In the genomic region with DNA sequence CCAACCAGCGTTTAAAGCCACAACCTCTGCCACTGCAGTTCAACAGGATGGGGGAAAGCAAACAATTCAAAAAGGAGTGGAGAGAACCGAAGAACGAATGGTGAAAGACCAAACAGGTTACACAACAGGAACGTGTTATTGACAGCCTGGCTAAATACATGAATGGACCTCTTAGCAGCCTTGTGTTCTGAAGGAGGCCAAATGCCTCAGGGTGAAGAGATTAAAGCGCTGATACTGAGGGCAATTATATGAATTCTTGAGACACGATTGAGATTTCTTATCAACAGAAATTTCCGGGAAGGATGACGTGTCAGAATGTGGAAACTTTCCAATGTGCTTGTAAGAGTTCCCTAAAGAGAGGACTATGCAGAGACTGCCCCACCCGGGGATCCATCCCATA, we compare ENCODE assay signal across 17 mouse cellular contexts.
DNase-seq lines count a peak whose midpoint lies in the region; ATAC-seq and TF ChIP-seq lines count a peak whose summit lies in the region.
"Had no signal": no experiment of that assay in that cellular context is flagged by ENCODE, and none has a peak within 500 bp of the region (broad histone marks: within the 10 kb centered on the region; RNA-seq: fewer than 3 reads in every experiment).

No protein-coding gene starts in this region.

- 76% methylated on average over 9 of the region's 9 CpGs for WGBS in kidney, embryonic 14.5 days
- WGBS in liver, postnatal 0 days (ENCODE audit: insufficient replicate concordance) = 53% methylated on average over 9 of the region's 9 CpGs

- no peaks in the 10 kb centered on the region for H3K36me3 ChIP-seq in kidney, embryonic 14.5 days (ENCODE audit: control insufficient read depth, insufficient read depth, low read length)
- no peaks in the 10 kb centered on the region for H3K36me3 ChIP-seq in liver, postnatal 0 days (replicated peaks; ENCODE audit: insufficient read depth, low read length)
- H3K36me3 ChIP-seq: heart, embryonic 15.5 days; limb, embryonic 13.5 days had no signal

- H3K27ac ChIP-seq in kidney, embryonic 14.5 days (ENCODE audit: low read depth, low read length) = no peak overlapping the region
- no peak overlapping the region for H3K27ac ChIP-seq in liver, postnatal 0 days (ENCODE audit: low read depth)
- H3K27ac ChIP-seq: heart, embryonic 15.5 days; limb, embryonic 13.5 days had no signal

- H3K4me2 ChIP-seq in kidney, embryonic 14.5 days (replicated peaks; ENCODE audit: low read depth, low read length) = no peak overlapping the region
- 0 out of 2 replicates have a peak overlapping the region, but pooled peaks have one; percentile 23 for H3K4me2 ChIP-seq in liver, postnatal 0 days (ENCODE audit: low read depth, low read length)
- H3K4me2 ChIP-seq: heart, embryonic 15.5 days; limb, embryonic 13.5 days had no signal

- TF ChIP-seq EP300 in liver, postnatal 0 days (IDR thresholded peaks at IDR 0.05; ENCODE audit: low read depth) = no peak

- no peak overlapping the region for H3K9ac ChIP-seq in kidney, embryonic 14.5 days (ENCODE audit: low read depth, low read length)
- H3K9ac ChIP-seq in liver, postnatal 0 days (replicated peaks) = no peak overlapping the region
- H3K9ac ChIP-seq: forebrain, postnatal 0 days; heart, embryonic 15.5 days; limb, embryonic 13.5 days had no signal

- H3K4me3 ChIP-seq in kidney, embryonic 14.5 days (ENCODE audit: low read length) = no peak overlapping the region
- no peak overlapping the region for H3K4me3 ChIP-seq in liver, postnatal 0 days (ENCODE audit: low read depth, low read length)
- H3K4me3 ChIP-seq: heart, embryonic 15.5 days; limb, embryonic 13.5 days had no signal

- H3K9me3 ChIP-seq in kidney, embryonic 14.5 days (ENCODE audit: control insufficient read depth, low read length) = no peaks in the 10 kb centered on the region
- H3K9me3 ChIP-seq in liver, postnatal 0 days (ENCODE audit: low read length) = no peaks in the 10 kb centered on the region
- H3K9me3 ChIP-seq: heart, embryonic 15.5 days; limb, embryonic 13.5 days had no signal

- H3K4me1 ChIP-seq in kidney, embryonic 14.5 days (ENCODE audit: control insufficient read depth, insufficient read depth, low read length) = no peaks in the 10 kb centered on the region
- no peaks in the 10 kb centered on the region for H3K4me1 ChIP-seq in liver, postnatal 0 days (ENCODE audit: insufficient read depth)
- H3K4me1 ChIP-seq: heart, embryonic 15.5 days had no signal

- TF ChIP-seq CTCF in liver, postnatal 0 days (IDR thresholded peaks at IDR 0.05; ENCODE audit: low read depth) = no peak

- DNase-seq in kidney, adult 8-10 months = peak; percentile 7 to 23
- DNase-seq in 416B (ENCODE audit: low read depth) = peak; percentile 18
- DNase-seq in liver, postnatal 0 days = peak; percentile 21
- peak; percentile 67 for DNase-seq in lung, postnatal 14 days
- no peak for DNase-seq in right cerebral cortex, postnatal 25 days
- no peak for DNase-seq in urinary bladder, adult 2 months (ENCODE audit: low spot score)
- DNase-seq in layer of hippocampus, adult 8-10 months (ENCODE audit: low spot score in 2 of 2) = no peak
- DNase-seq: adrenal gland, postnatal 36 days; B cell, adult 2 months; cerebellum, adult 9-10 months; forebrain, postnatal 0 days; heart, adult 11 months; thymus, adult 2 months had no signal

- ATAC-seq in kidney, embryonic 14.5 days (ENCODE audit: low FRiP score, low TSS enrichment) = no peak
- peak; percentile 89 for ATAC-seq in liver, postnatal 0 days
- ATAC-seq: activated CD4-positive, CD25-positive, alpha-beta regulatory T cell, adult 4 months; forebrain, postnatal 0 days had no signal

- H3K27me3 ChIP-seq in kidney, embryonic 14.5 days (ENCODE audit: control insufficient read depth, insufficient read depth, low read length) = no peaks in the 10 kb centered on the region
- H3K27me3 ChIP-seq in liver, postnatal 0 days (ENCODE audit: insufficient read depth, low read length) = no peaks in the 10 kb centered on the region
- H3K27me3 ChIP-seq: heart, embryonic 15.5 days; limb, embryonic 13.5 days had no signal

Comparison
In these comparisons a context has a peak if more than half of its experiments do, and no peak if none do; other contexts are left out.
1. DNase-seq: peak in kidney, adult 8-10 months (2 of 2), 416B (single experiment), liver, postnatal 0 days (single experiment) and lung, postnatal 14 days (single experiment); none in right cerebral cortex, postnatal 25 days (single experiment), urinary bladder, adult 2 months (single experiment) and layer of hippocampus, adult 8-10 months (0 of 2).